Mouse (Mus musculus): Measurements from ENCODE around the gene Rab37.

Rab37 gene

DNA sequence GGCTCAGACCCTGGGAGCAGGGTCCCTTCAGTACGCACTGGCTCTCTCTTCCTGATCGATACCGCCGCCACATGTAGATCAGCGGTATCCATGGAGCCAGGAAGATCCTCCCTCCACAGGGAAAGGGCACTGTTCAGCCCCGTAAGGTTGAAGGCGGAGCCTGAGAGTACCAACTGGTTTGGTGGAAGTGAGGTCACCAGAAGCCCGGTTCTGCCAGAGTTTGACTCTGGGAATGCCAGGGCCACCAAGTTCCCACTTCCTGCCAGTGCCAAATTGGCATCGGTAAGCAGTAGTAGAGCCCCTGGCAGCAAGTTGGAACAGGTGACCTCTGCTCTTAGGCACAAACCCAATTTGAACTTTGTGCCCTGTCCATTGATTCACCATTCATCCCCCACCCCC is 73.7 kb downstream of the Rab37 start:
- DNase-seq (ENCODE audit: low spot score) = peak; percentile 64

DNA sequence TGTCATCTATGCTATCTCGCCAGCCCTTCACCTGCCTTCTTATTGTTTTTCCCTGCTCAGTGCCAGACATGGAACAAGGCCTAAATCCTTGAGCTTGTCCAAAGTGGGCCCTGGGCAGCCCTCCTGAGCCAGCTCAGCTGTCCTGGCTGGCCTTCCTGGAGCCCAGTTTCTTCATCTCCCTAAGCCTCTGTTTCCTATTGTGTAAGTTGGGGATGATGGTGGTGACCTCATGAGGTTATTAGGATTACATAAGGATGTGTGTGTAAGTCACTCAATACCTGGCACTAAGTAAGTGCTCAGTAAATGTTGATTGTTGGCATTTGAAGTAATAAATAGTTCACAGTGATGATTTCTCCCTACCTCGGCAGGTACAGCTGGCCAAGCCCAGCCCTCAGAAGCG is 75.5 kb downstream of the Rab37 start:
- no peak for DNase-seq (ENCODE audit: low spot score)

DNA sequence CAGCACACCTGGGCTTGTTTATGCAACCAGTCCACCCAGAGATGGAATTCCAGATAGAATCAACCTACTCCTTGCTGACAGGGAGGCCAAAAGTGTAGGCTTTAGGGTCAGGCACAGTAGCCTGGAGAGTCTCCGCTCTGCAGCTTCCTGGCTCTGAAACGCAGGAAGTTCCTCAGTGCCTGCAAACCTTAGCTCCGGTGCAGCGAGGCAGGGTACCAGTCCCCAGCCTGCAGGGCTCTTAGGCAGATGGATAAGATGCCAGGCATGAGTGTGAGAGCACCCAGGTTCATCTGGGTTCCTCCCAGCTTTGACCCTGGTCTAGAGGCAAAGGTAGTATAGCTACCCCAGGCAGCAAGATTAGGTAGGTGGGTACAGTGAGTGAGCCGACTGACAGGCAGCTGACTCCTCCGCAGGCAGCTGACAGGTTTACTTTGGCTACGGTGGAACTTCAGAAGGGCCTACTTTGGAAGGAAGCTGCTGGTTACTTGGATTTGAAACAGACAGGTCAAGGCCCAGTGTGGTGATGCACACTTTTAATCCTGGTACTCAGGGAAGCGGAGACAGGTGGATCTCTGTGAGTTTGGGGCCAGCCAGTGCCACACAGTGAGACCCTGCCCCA is 76.5 kb downstream of the Rab37 start:
- DNase-seq (ENCODE audit: low spot score) = no peak

DNA sequence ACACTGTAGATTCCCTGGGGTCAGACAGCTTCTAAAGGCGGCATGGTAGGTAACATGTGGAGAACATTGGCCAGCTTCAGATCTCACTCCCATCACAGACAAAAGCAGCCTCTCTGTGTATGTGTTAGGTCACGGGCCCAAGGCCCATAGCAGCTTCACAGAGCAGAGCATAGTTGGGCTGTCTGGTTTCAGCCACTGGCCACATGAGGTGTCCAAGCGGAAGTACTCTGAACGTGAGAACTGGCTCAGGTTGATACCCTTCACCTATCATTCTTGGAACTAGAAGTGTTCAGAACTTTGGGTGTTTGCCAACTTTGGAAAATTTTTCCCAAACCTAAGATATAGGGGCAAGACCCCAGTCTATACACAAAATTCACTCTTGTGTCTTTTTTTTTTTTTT is 78.2 kb downstream of the Rab37 start:
- DNase-seq (ENCODE audit: low spot score) = no peak

DNA sequence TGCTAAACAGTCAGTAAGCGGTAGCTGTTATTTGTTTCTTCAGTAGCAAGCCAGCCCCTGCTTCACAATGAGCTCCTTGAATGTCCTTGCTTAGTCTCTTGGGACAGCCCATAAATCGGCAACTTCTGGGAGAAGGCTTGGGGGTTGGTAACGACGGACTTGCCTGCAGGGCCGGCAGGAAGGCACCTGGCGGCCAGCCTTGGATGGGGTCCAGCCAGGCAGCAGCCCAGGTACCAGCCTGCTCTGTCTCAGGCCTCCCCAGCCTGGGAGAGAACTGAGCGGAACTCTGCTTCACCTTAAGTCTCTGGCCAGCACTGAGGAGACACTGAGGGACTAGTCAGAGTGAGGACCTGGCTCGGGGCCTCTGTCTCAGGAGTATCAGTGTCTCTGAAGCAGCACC is 79.9 kb downstream of the Rab37 start:
- DNase-seq (ENCODE audit: low spot score) = no peak

DNA sequence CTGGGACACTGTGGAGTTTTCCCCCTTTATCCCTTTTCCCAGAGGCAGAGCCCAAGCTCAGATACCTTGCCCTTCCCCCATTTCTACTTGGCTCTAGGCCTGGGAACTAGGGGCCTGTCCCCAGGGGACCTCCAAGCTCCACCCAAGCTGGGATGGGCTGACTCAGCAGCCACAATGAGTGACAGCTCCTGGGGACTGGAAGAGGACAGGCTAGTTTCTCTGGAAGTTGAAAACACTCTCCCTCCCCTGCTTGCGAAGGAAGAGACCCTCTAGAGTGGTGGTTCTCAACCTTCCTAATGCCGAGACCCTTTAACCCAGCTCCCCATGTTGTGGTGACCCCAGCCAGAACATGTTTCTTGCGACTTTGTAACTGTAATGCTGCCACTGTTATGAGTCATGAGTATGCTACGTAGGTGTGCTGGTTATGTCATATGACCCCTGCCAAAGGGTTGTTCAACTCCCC is 81.6 kb downstream of the Rab37 start:
- DNase-seq (ENCODE audit: low spot score) = peak; percentile 62

DNA sequence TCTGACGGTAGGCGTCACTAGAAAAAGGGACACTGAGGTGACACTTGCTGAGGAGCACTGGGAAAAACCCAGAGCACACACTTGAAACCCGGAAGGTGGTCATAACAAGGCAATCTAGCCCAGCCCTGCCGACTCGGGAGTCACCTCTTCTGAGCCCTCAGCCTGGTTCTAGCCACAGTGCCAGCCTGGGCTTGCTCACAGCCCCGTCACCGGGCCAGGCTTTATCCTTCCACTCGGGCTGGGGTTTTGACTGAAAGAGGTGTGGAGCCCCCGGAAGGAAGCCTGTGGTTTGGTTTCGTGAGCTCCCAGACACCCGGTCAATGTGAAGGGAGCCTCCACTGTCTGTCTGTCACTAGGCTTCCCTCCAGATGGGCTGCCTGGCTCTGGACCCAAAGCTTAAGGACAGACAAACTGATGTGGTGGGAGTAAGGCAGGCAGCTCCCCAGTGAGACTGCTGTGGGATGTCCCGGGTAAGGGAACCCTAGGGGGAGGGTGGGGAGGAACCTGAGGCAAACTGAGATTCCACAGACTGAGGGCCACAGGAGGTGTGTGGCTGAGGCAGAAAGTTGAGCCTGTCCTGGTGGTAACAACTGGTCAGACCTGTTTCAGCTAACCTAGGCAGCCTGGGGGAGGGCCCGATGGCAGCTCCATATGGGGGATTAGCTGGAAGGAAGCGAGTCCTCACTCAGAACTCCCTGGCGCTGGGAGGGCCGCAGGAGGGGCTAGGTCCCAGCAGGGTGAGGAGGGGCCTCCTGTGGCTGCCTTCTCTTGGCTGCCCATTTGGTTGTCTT is 82.5 kb downstream of the Rab37 start:
- peak; percentile 67 for DNase-seq (ENCODE audit: low spot score)

DNA sequence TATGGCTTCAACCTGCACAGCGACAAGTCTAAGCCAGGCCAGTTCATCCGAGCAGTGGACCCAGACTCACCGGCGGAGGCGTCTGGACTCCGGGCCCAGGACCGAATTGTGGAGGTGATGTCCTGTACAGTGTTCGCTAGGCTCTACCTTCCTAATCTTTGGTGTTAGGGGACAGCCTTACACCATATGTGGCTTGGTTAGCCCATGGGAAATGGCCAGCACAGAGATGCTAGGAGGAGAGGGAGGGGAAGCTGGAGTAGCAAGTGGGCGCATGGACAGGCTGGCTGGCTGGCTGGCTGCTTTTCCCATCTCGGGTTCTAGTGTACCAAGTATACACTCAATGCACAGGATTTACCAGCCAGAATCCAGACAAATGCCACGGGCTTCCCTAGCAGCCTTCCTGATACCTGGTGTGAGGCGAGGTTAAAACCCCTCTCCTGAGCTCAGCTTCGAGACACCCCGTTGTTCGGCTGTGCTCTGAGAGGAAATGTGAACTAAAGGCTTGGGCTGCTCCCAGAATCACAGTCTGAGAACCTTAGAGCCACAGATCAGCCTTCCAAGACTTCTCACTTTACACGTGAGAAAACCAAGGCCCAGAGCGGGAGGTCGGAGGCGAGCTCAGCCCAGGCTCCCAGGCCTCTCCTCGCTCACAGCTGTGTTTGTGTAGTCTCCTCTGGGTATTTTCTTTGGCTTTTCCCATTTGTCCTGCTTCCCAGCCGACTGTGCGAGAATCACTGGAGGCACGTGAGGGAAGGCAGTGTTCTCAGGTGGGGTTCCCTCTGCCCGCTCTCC is 85.4 kb downstream of the Rab37 start:
- no peak for DNase-seq (ENCODE audit: low spot score)

DNA sequence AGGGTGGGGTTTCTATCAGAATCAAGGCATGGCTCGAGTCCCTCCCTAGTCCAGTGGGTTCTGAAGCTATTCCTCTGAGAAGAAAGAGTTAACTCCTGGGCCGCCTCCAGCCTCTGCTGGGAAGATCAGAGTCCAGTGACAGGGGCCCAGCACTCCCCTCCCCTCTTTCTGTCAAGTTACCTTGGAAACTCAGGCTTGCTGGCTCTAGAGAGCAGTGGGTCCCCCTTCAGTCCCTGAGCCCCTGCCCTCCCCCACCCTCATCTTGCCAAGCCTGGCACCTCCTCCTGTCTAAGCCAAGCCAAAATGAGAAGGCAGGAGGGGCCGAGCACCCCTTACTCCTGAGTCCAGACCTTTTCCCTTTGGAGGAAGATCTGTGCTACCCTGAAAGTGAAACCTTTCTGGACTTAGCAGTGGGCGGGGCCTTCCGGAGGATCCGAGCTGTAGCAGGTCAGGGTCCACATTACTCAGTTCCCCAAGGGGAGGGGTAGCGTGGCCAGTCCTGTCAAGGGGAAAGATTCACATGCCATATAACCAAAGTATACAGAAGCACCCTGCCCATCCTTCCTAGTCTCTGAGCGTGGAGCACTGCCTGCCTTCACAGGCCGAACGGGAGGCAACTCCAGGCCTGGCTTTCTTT is 86.4 kb downstream of the Rab37 start:
- DNase-seq (ENCODE audit: low spot score) = peak; percentile 53

DNA sequence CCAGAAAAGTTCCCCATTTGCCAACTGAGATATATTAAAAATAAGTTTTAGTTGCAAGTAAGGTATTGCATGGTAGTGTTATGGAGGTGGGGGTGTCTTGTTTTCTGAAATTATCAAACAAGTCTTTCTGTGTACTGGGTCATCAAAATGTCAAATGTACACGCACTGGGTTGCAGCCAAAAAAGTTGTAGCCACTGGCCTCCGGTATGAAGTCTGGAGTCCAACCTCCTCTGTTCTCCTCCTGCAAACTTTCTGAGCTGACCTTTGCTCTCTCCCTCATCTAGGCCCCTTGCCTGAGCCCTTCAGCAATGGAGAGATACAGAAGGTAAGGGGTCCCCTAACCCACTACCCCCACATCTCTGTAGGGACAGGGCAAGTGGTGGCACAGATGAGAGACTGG is 87.5 kb downstream of the Rab37 start:
- no peak for DNase-seq (ENCODE audit: low spot score)

DNA sequence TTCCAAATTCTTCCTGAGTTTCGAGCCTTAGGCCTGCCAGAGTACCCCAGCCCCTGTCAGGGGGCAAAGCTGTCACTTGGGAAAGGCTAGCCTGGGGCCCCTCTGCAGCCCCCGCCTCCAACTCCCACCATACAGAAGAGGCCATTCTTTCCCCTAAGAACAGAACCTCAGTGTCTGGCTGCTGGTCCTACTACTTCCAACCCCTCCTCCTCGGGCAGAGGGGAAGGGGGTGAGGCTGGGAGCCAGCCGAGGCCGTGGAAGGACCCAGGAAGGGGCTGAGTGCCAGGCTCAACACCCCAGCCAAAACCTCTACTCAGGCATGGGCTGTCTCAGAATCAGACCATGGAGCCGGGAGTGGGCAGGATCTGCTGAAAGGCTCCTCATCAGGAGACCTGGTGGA is 88.0 kb downstream of the Rab37 start:
- no peak for DNase-seq (ENCODE audit: low spot score)

DNA sequence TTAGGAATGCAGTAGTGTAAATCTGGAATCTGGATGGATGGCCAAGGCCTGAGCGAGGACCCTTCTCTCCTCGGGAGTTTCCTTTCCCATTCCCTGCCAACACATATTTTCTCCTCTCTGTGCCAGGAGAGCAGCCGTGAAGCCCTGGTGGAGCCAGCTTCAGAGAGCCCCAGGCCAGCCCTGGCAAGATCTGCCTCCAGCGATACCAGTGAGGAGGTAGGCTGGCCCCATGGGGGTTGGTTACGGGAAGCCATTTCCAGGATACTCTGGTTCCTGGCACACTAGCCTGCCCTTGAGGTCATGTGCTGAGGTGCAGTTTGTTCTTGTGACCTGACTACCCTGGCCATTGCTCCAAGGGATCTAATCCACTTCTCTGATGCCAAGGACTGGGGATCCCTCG is 88.7 kb downstream of the Rab37 start:
- DNase-seq (ENCODE audit: low spot score) = no peak

DNA sequence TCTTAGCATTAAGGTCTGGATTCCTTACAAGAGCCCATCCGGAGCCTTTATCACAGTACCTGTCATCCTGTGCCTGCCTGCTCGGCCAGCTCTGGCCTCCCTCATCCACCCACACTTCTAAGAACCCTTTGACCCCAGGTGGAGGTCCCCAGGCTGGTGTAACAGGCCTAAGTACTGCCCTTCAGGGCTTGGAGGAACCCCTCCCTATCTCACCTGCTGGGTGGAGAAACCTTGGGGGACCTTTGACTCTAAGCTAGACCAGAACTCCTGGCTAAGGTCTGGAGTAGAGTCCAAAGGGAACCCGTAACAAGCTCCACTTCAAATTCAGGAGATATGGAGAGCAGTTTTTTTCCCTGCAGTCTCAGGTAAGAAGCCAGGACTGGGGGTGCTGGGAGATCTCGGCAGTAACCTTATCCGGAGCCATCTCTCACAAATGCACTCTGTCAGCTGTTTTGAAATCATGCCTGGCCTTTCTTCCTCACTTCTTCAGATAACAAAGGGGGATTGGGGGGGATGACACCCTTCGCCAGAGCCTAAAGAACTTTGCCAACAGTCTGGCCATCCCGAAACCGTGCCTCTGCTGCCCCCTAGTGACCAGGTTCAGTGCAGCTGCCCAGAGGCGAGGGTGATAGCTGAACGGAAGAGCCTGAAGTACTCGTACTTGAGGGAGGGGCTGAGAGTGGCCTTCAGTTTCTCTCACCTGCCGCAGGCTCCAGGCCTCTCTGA is 90.8 kb downstream of the Rab37 start:
- DNase-seq (ENCODE audit: low spot score) = peak; percentile 91

DNA sequence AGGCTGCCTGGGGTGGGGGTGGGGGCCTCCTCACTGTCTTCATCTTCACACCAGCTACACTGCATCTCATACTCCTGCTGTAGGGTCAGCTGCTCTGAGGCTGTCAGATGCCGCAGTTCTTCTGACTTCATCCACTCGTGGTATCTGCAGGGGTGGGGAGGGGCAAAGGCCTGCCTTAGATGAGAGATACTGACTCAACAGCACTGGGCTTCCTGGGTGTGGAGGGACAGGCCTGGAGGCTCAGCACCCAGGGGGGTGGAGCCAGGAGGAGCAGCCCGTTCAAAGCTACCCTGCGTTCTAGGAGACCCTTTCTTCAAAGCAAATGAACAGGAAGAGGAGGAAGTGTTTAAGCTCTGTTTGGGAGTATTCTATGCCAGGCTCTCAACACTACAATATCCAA is 93.7 kb downstream of the Rab37 start:
- DNase-seq (ENCODE audit: low spot score) = no peak

DNA sequence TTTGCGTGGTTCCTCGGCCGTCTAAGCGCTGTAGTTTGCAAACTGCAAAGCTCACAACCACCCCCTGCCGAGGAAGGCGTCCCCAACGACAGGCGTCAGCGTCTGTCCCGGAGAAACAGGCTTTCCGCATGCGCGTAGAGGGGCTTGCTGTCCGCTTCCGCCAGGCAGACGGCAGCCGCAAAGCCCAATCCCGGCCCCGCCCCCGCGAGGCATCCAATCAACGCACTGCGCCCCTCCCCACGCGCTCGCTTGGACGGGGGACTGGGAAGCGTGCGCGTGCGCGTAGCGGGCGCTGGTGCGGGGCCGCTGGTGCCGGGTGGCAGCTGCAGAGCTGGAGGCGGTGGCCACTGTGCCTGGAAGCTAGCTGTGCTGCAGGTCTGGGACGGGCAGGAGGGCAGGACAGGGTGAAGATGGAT is 96.0 kb downstream of the Rab37 start, which contains the start of gene Tmem104:
Gene Tmem104, plus strand, starts transcription at position 264 of the 416 bp plus-strand sequence.
- peak; percentile 99 for DNase-seq (ENCODE audit: low spot score)

DNA sequence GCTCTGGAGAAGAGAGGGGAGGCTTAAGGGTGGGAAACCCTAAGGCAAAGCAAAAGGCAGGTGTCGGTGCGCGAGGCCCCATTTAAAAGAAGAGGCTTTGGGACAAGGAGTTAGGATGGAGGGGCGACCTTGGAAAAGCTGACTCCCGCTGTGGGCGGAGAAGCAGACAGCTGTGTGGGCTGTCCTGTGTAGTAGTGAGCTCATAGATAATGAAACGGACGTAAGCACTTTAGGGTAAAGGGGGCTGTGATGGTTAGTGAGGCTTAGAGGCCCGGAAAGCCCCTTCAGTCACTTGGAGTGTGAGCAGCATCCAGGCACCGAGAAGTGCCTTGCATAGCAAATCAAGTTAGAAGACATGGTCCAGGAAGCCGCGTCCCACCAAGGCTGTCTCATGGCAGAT is 96.5 kb downstream of the Rab37 start, which contains the start of gene Nat9:
Gene Nat9, minus strand, starts transcription at position 167 of the 400 bp plus-strand sequence.
- DNase-seq (ENCODE audit: low spot score) = no peak

DNA sequence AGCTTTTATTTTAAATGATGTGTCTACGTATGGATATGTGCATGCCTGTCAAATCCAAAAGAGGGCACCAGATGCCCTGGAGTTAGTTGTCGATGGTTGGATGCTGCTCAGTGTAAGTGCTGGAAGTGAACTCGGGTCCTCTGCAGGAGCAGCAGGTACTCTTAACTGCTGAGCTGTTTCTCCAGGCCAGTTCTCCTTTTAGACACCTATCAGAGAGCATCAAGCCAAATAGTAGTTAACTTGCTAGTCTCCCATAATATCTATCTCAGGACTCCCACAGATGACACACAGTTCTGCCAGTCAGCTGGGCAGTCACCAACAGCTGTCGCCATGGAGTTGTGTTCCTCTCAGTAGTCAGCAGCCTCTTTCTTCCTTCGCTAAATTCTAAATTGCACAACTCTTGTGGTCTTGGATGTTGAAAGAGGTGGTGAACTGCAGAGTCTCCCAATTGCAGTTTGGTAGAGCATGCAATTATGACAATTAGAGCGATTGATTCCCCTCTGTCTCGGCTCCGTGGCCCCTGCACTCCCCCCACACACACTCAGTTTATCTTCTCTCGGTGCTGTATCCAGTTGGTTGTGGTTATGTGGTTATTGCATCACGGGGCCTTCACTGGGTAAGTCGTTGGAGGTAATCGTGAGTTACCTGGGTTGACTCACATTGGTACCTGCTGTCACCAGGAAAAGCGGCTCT is 97.5 kb downstream of the Rab37 start:
- DNase-seq (ENCODE audit: low spot score) = no peak

DNA sequence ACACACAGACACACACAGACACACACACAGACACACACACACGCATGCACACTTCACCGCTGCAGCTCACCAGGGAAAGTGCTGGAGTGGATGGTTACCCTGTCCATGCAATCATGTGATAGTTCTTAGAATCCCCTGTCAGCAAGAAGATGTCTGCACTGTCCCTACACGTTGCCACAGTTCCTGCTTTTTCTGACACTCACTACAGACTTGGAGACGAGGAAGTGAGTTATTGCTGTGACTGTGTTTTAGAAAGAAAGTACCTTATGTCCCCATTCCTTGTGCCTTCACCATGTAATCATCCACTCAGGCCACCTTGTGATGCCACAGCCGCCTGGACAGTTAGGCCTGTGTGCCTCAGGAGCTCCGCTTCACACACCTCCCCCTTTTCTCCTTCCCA is 98.1 kb downstream of the Rab37 start:
- DNase-seq (ENCODE audit: low spot score) = no peak

DNA sequence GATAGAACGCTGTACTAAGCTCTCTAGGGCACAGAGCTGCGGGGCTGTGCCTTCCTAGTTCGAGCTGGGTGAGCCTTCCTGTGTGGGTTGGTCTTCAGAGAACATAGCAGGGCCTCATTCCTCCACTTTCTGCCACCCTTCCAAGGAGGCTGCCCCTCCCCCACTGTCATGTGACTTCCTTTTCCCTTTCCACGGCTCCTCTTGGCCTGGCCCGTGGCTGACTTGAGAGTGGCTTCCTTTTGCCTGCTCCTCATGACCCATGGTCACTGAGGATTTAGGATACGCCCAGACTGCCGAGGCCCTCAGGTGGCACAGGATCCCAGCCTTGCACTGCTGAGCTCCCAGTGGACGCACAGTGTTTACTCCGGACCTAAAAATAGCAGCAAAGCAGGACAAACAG is 100.9 kb downstream of the Rab37 start:
- DNase-seq (ENCODE audit: low spot score) = peak; percentile 21

DNA sequence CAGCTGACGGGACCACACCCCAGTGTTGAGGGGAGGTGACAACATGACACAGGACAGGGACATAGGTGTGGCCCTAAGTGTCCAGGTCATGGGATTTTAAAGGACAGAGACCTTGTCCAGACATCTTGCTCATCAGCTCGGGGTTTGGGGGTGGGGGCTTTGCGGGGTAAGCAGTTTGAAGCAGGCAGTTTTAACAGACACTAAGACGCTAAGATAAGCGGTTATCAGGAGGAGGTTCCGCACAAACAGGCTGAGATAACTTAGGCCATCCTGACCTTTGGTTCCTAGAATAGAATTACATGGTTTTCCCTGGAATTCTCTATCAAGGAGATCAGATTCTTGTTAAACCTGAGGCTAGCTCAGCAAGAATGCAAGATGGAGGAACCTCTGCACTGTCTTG is 103.5 kb downstream of the Rab37 start:
- no peak for DNase-seq (ENCODE audit: low spot score)

DNA sequence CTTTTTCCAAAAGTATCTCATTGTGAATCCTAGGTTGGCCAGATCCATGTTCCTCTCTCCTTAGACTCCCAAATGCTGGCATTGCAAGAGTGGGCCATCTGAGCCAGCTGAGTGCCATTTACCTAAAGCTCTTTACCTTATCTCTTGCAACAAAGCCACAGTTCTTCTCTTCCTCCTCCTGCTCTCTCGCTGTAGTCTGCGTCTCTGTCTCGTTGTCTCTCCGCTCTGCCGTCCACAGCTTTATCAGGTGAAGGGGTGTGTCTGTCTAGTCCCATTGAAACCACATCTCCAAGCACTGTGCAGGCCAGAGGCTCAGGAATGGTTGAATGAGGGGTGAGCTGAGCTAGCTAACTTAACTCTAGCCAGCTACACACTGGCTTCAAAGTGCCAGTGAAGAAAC is 104.7 kb downstream of the Rab37 start:
- DNase-seq (ENCODE audit: low spot score) = no peak

Measured in embryo, embryonic 10 days (tissue).